Mouse (Mus musculus): Measurements from ENCODE around the gene Ctbp1. TPM values are rescaled to one million over a fixed set of nuclear protein-coding genes. Genes with fewer than 3 reads are reported as not detected.
A peak's percentile ranks its signal among the peaks of the same experiment; 100 is the strongest.

Gene Ctbp1
- polyA plus RNA-seq, 1 experiment, result 175 TPM

DNA sequence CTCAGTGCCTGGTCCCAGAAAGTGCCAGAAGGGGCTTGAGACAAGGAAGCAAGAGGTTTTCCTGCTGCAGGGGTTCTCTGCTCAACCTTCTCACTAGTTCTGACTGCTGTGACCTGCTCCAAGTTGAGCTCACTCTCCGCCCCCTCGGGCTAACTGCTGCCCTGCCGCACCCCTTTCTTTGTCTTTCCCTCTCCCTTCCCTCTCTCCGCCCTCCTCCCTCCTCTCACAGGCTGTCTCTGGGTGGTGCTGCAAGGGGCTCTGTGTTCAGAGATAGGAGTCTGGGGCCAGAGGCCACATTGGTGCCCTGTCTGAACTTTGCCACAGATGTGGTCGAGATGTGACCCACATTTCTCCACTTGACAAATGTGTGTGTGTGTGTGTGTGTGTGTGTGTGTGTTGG, 56.7 kb downstream of the Ctbp1 start, which contains the start of gene Spon2:
Gene Spon2 (minus strand): TSS at position 375 of the 400 bp plus-strand sequence.
- no peak within 1 kb of the TSS for H3K27ac ChIP-seq (ENCODE audit: insufficient read depth, low read length)
- no peak within 1 kb of the TSS for H3K4me3 ChIP-seq (ENCODE audit: insufficient read depth, low read length)
- TF ChIP-seq POLR2A (IDR thresholded peaks at IDR 0.05; ENCODE audit: low read depth, low read length) (no peak), CTCF (IDR thresholded peaks at IDR 0.05; ENCODE audit: borderline replicate concordance, insufficient read depth, low read length) (no peak)
- peaks cover 3% of the 10 kb centered on the region; the same call in 1 of the 2 replicates for H3K4me1 ChIP-seq (ENCODE audit: control insufficient read depth, insufficient read depth, low read length)

DNA sequence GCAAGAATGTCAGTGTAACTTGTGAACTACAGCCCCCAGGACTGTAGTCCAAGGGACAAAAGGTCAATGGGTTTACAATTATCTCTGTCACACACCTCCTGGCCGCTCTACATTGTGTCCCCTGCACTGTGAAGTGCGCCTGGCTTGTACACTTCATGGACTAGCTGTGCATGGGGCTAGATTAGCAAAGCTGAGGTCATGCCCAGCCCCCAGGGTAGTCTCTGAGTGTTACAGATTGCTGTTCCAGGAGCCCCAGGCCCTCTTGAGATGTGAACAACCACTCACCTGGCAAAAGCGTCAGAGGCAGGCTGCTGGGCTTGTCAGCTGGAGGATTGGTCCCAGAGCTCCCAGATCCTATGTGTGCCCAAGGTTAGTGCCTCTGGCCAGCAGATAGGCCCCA, 57.1 kb downstream of the Ctbp1 start:
- Histone ChIP-seq H3K4me3 (ENCODE audit: insufficient read depth, low read length) (no peak overlapping the region), H3K27ac (ENCODE audit: insufficient read depth, low read length) (no peak overlapping the region), H3K4me1 (ENCODE audit: control insufficient read depth, insufficient read depth, low read length) (no peaks in the 10 kb centered on the region; the same call in none of the 2 replicates)
- TF ChIP-seq CTCF (IDR thresholded peaks at IDR 0.05; ENCODE audit: borderline replicate concordance, insufficient read depth, low read length) (no peak), POLR2A (IDR thresholded peaks at IDR 0.05; ENCODE audit: low read depth, low read length) (no peak)

DNA sequence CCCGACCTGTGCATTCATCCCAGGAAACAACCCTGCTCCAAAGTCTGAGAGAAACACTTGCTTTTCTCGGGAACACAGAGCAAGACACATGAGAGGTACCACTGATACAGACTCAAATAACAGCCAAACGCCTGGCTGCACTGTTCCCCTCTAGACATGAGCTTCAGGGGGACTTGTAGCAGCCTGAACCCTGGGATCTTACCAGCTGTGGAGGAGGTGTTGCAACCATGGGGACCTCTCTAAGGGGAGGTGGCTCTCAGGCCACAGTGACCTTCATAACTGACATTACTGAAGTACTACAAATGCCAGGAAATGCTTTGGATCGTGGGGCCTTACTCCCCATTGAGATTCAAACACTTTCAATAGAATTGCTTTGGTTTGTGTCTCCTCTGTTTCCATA, 60.1 kb downstream of the Ctbp1 start:
- no peak overlapping the region for H3K4me3 ChIP-seq (ENCODE audit: insufficient read depth, low read length)
- TF ChIP-seq POLR2A (IDR thresholded peaks at IDR 0.05; ENCODE audit: low read depth, low read length), result no peak
- no peak for TF ChIP-seq CTCF (IDR thresholded peaks at IDR 0.05; ENCODE audit: borderline replicate concordance, insufficient read depth, low read length)
- H3K4me1 ChIP-seq (ENCODE audit: control insufficient read depth, insufficient read depth, low read length), result no peaks in the 10 kb centered on the region; the same call in 1 of the 2 replicates
- no peak overlapping the region for H3K27ac ChIP-seq (ENCODE audit: insufficient read depth, low read length)

DNA sequence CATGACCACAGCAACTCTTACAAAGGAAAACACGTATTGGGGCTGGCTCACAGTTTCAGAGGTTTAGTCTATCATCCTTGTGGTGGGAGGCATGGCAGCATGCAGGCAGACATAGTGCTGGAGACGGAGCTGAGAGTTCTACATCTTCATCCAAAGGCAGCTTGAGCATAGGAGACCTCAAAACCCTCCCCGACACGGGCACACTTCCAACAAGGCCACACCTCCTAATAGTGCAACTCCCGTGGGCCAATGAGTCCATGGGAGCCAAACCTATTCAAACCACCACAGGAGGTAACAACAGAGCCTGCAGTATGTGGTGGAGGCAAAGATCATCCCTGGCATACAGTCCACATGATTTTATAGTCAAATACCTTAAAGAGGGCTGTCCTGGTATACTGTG, 63.5 kb downstream of the Ctbp1 start:
- Histone ChIP-seq H3K27ac (ENCODE audit: insufficient read depth, low read length) (no peak overlapping the region), H3K4me1 (ENCODE audit: control insufficient read depth, insufficient read depth, low read length) (no peaks in the 10 kb centered on the region; the same call in 1 of the 2 replicates), H3K4me3 (ENCODE audit: insufficient read depth, low read length) (no peak overlapping the region)
- no peak for TF ChIP-seq POLR2A (IDR thresholded peaks at IDR 0.05; ENCODE audit: low read depth, low read length)
- TF ChIP-seq CTCF (IDR thresholded peaks at IDR 0.05; ENCODE audit: borderline replicate concordance, insufficient read depth, low read length), result no peak

DNA sequence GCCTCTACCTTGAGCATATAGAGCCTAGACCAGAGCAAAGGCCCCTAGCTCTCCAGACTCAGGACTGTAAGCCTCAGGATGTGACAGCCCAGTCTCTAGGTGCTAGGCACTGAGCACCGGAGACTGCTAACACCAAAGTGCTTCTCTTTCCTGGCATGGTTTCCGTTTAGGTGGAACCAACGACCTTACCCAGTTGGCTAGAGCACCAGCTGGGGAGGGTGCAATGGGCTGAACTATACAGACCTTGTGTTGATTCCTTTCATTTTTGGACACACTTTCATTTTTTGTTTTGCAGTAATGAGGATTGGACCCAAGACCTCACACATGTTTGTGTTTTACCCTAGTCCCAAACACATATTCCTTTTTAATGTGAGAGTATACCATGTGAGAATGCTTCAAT, 64.3 kb downstream of the Ctbp1 start:
- TF ChIP-seq CTCF (IDR thresholded peaks at IDR 0.05; ENCODE audit: borderline replicate concordance, insufficient read depth, low read length) (no peak), POLR2A (IDR thresholded peaks at IDR 0.05; ENCODE audit: low read depth, low read length) (no peak)

DNA sequence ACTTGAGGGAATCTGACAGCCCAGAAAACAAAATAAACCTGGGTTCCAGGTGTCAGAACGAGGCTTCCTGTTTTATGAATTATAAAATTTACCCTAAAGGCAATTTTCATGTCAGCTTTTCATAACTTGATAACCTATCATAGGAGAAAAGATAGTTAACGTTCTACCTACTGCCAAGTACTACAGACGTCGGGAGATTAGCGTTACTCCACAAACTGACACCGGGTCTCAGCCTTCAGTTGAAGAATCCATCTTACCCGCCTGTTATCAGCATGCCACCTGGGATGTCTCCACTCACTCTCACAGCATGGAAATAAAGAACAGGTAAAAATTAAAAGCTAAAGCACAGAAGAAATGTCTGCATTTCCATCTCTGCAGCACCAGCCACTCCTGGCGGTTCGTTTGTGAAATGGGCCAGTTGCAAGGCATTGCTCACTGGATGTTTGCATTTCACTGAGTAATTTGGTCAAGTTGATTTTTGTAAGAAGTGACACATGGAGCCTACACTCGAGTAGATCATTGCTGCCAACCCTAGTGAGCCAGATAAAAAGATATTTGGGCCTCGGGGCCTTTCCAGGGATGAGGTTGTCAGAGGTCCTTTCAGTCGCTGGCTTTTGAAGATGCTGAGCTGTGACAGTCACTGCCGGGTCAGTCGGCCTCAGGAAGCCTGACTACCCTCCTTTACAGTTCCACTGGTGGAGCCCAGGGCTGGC, 66.1 kb downstream of the Ctbp1 start:
- TF ChIP-seq CTCF (IDR thresholded peaks at IDR 0.05; ENCODE audit: borderline replicate concordance, insufficient read depth, low read length) (no peak), POLR2A (IDR thresholded peaks at IDR 0.05; ENCODE audit: low read depth, low read length) (no peak)
- Histone ChIP-seq H3K4me3 (ENCODE audit: insufficient read depth, low read length) (no peak overlapping the region), H3K4me1 (ENCODE audit: control insufficient read depth, insufficient read depth, low read length) (no peaks in the 10 kb centered on the region; the same call in 1 of the 2 replicates), H3K27ac (ENCODE audit: insufficient read depth, low read length) (no peak overlapping the region)

More for the DNA sequence above, 64.3 kb downstream of the Ctbp1 start:
- Histone ChIP-seq H3K27ac (ENCODE audit: insufficient read depth, low read length) (no peak overlapping the region), H3K4me1 (ENCODE audit: control insufficient read depth, insufficient read depth, low read length) (no peaks in the 10 kb centered on the region; the same call in 1 of the 2 replicates), H3K4me3 (ENCODE audit: insufficient read depth, low read length) (no peak overlapping the region)

DNA sequence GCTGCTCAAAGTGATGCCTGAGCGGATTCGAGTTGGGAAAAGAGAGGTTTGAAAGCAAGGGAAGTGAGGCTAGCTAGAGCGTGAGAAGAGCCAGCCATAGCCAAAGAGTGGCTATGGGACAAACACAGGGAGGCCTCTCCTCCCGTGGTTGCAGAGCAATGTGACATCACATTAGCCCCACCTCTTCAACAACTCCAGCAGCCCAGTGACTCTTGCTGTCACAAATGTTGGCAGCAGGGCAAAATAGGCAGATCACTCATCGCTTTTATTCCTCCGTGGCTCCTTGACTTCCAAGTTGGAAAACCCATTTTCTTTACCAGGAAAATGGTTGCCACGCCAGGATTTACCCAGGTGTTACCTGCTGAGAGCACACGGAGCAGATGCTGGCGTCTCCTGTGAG, 67.7 kb downstream of the Ctbp1 start:
- Histone ChIP-seq H3K4me1 (ENCODE audit: control insufficient read depth, insufficient read depth, low read length) (no peaks in the 10 kb centered on the region), H3K27ac (ENCODE audit: insufficient read depth, low read length) (no peak overlapping the region), H3K4me3 (ENCODE audit: insufficient read depth, low read length) (no peak overlapping the region)
- no peak for TF ChIP-seq POLR2A (IDR thresholded peaks at IDR 0.05; ENCODE audit: low read depth, low read length)
- TF ChIP-seq CTCF (IDR thresholded peaks at IDR 0.05; ENCODE audit: borderline replicate concordance, insufficient read depth, low read length), result no peak

DNA sequence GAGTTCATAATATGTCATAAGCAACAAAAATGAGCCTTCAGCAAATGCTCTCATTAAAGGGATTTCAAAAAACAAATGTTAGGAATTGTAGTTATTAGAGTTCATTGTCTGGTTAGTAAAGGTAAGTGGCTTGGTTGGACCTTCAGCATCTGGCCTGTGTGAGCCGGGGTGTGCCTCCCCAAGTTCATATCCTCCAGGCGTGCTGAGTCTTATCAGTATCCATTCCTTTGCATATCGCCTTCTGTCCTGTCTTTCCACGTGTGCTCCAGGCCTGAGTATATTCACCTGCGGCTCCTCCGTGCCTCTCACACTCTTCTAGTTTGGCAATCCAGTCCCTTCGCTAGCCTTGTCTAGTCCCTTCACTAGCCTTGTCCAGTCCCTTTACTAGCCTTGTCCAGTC, 68.5 kb downstream of the Ctbp1 start:
- no peak for TF ChIP-seq CTCF (IDR thresholded peaks at IDR 0.05; ENCODE audit: borderline replicate concordance, insufficient read depth, low read length)
- no peak for TF ChIP-seq POLR2A (IDR thresholded peaks at IDR 0.05; ENCODE audit: low read depth, low read length)
- H3K4me1 ChIP-seq (ENCODE audit: control insufficient read depth, insufficient read depth, low read length), result no peaks in the 10 kb centered on the region
- H3K4me3 ChIP-seq (ENCODE audit: insufficient read depth, low read length), result no peak overlapping the region
- no peak overlapping the region for H3K27ac ChIP-seq (ENCODE audit: insufficient read depth, low read length)

DNA sequence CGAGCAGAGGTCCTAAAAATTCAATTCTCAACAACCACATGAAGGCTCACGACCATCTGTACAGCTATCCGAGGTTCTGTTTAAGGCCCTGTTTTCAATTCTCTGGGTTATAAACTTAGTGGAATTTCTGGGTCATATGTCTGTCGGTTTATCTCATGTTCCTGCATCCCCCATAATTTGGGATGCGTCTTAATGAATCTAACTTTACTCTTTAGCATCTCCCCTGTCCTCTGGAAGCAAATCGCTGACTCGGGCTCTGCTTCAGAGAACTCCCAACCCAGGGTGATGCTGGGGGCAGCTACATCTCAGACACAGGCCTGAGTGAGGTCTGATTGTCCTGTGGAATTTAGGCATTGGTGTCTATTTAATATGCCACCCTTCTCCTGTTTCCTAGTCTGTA, 70.5 kb downstream of the Ctbp1 start:
- H3K4me3 ChIP-seq (ENCODE audit: insufficient read depth, low read length), result no peak overlapping the region
- H3K4me1 ChIP-seq (ENCODE audit: control insufficient read depth, insufficient read depth, low read length), result no peaks in the 10 kb centered on the region
- TF ChIP-seq CTCF (IDR thresholded peaks at IDR 0.05; ENCODE audit: borderline replicate concordance, insufficient read depth, low read length) (no peak), POLR2A (IDR thresholded peaks at IDR 0.05; ENCODE audit: low read depth, low read length) (no peak)
- no peak overlapping the region for H3K27ac ChIP-seq (ENCODE audit: insufficient read depth, low read length)

DNA sequence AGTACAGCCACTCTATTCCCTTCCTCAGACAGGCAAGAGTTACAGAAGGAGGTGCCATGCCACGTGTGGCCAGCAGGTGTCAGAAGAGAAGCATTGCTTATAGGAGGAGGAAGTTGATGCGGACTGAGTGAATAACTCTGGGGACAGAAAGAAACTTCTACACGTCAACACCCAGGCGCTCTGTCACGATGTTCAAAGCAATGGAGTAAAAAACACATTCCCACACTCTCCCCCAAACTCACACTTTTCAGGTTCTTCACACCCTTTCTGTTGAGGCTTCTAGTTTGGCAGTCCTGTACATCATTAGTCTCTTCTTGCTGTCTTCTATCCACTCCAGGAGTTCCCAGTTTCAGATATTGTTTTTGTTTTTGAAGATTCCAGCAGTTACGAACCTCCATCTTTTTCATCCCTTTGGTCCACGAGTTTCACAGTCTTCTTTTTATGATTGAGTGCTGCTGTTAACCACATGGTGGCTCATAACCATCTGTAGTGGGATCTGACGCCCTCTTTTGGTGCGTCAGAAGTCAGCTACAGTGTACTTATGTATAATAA, 71.0 kb downstream of the Ctbp1 start:
- no peaks in the 10 kb centered on the region for H3K4me1 ChIP-seq (ENCODE audit: control insufficient read depth, insufficient read depth, low read length)
- TF ChIP-seq POLR2A (IDR thresholded peaks at IDR 0.05; ENCODE audit: low read depth, low read length), result peak; percentile 41
- peak; percentile 98 for TF ChIP-seq CTCF (IDR thresholded peaks at IDR 0.05; ENCODE audit: borderline replicate concordance, insufficient read depth, low read length)
- peak overlapping the region; percentile 22; the same call in 1 of the 2 replicates for H3K4me3 ChIP-seq (ENCODE audit: insufficient read depth, low read length)
- peak overlapping the region; percentile 56 for H3K27ac ChIP-seq (ENCODE audit: insufficient read depth, low read length)
